Mouse (Mus musculus) lung, adult 2 months (tissue): ENCODE results near the gene Mcidas.

Experiments
- CTCF ChIP-seq: fragments of 200-500 bp; IDR thresholded peaks from 2 replicates; pipeline ENCODE4 v1.5.1; 2011; ENCODE audit warnings: mild to moderate bottlenecking, low read length, control low read depth; ENCODE audit not compliant: insufficient read depth
- POLR2A ChIP-seq: fragments of 200-500 bp; IDR thresholded peaks from 2 replicates; pipeline ENCODE4 v1.6.1; 2011; ENCODE audit warnings: low read depth, mild to moderate bottlenecking, control low read depth, low read length, borderline replicate concordance; ENCODE audit errors: extremely low read depth

GRCm38 (mm10) chr13:113047647-113048046 lies 54.0 kb downstream of the Mcidas start:
- TF ChIP-seq CTCF (no peak), POLR2A (no peak)
